30 mouse cellular contexts compared by ENCODE assay signal in genomic region chr11:36887490-36887889, GRCm38 (mm10).
A peak's percentile ranks its signal among the peaks of the same experiment; 100 is the strongest.
DNase-seq lines count a peak whose midpoint lies in the region; ATAC-seq and TF ChIP-seq lines count a peak whose summit lies in the region.
"Had no signal": no experiment of that assay in that cellular context is flagged by ENCODE, and none has a peak within 500 bp of the region (broad histone marks: within the 10 kb centered on the region; RNA-seq: fewer than 3 reads in every experiment).

No protein-coding gene starts in this region.

- H3K27me3 ChIP-seq in kidney, embryonic 14.5 days (ENCODE audit: control insufficient read depth, insufficient read depth, low read length) = no peaks in the 10 kb centered on the region
- no peaks in the 10 kb centered on the region for H3K27me3 ChIP-seq in midbrain, embryonic 15.5 days (replicated peaks)
- H3K27me3 ChIP-seq: embryonic facial prominence, embryonic 15.5 days; hindbrain, embryonic 15.5 days; limb, embryonic 12.5 days; liver, embryonic 15.5 days; neural tube, embryonic 12.5 days had no signal

- no peaks in the 10 kb centered on the region for H3K9me3 ChIP-seq in kidney, embryonic 14.5 days (ENCODE audit: control insufficient read depth, low read length)
- no peaks in the 10 kb centered on the region for H3K9me3 ChIP-seq in midbrain, embryonic 15.5 days
- H3K9me3 ChIP-seq: embryonic facial prominence, embryonic 15.5 days; hindbrain, embryonic 10.5 days; hindbrain, embryonic 15.5 days; limb, embryonic 12.5 days; liver, embryonic 15.5 days; neural tube, embryonic 12.5 days had no signal

- H3K36me3 ChIP-seq in kidney, embryonic 14.5 days (ENCODE audit: control insufficient read depth, insufficient read depth, low read length) = no peaks in the 10 kb centered on the region
- no peaks in the 10 kb centered on the region for H3K36me3 ChIP-seq in midbrain, embryonic 15.5 days (replicated peaks)
- H3K36me3 ChIP-seq: embryonic facial prominence, embryonic 15.5 days; hindbrain, embryonic 10.5 days; hindbrain, embryonic 15.5 days; limb, embryonic 12.5 days; liver, embryonic 15.5 days; neural tube, embryonic 12.5 days had no signal

- WGBS in kidney, embryonic 14.5 days = 52% methylated on average over 7 of the region's 7 CpGs
- WGBS in midbrain, embryonic 15.5 days = 17% methylated on average over 7 of the region's 7 CpGs

- no peak overlapping the region for H3K9ac ChIP-seq in kidney, embryonic 14.5 days (ENCODE audit: low read depth, low read length)
- H3K9ac ChIP-seq in midbrain, embryonic 15.5 days = no peak overlapping the region
- H3K9ac ChIP-seq: embryonic facial prominence, embryonic 15.5 days; hindbrain, embryonic 15.5 days; limb, embryonic 12.5 days; liver, embryonic 15.5 days; lung, embryonic 14.5 days; neural tube, embryonic 12.5 days had no signal

- TF ChIP-seq POLR2A in brain, embryonic 14.5 days (IDR thresholded peaks at IDR 0.05; ENCODE audit: borderline replicate concordance, extremely low read depth, insufficient read depth, insufficient read length, poor library complexity, severe bottlenecking) = no peak

- H3K27ac ChIP-seq in kidney, embryonic 14.5 days (ENCODE audit: low read depth, low read length) = no peak overlapping the region
- H3K27ac ChIP-seq in midbrain, embryonic 15.5 days = peak overlapping the region; percentile 36; the same call in 1 of the 2 replicates
- H3K27ac ChIP-seq: embryonic facial prominence, embryonic 15.5 days; hindbrain, embryonic 10.5 days; hindbrain, embryonic 15.5 days; layer of hippocampus, adult 2 months; left cerebral cortex, adult 2 months; limb, embryonic 12.5 days; liver, embryonic 15.5 days; neural tube, embryonic 12.5 days; stomach, postnatal 0 days had no signal

- peak; percentile 5 for DNase-seq in adrenal gland, postnatal 14 days
- DNase-seq in adrenal gland, postnatal 25 days = no peak
- no peak for DNase-seq in kidney, postnatal 4 days
- DNase-seq in brain, embryonic 14.5 days (ENCODE audit: low read depth) = peak; percentile 82
- DNase-seq in spleen, adult 18-20 months = no peak
- DNase-seq: cerebellum, adult 18-20 months; cerebellum, postnatal 10 days; gastrocnemius, postnatal 14 days; heart, postnatal 14 days; kidney, adult 2 months; kidney, postnatal 14 days; lung, embryonic 14.5 days; lung, postnatal 14 days; right cerebral cortex, adult 18-20 months; thymus, adult 18-20 months; thymus, postnatal 25 days had no signal

- no peak for TF ChIP-seq CTCF in brain, embryonic 14.5 days (IDR thresholded peaks at IDR 0.05; ENCODE audit: borderline replicate concordance, extremely low read depth, insufficient read depth, insufficient read length)

- H3K4me1 ChIP-seq in kidney, embryonic 14.5 days (ENCODE audit: control insufficient read depth, insufficient read depth, low read length) = no peaks in the 10 kb centered on the region
- H3K4me1 ChIP-seq in midbrain, embryonic 15.5 days = peaks cover 29% of the 10 kb centered on the region
- H3K4me1 ChIP-seq: embryonic facial prominence, embryonic 15.5 days; liver, embryonic 15.5 days; neural tube, embryonic 12.5 days had no signal

- ATAC-seq in kidney, embryonic 14.5 days (ENCODE audit: low FRiP score, low TSS enrichment) = peak; percentile 55
- peak; percentile 91 for ATAC-seq in midbrain, embryonic 15.5 days (replicated peaks)
- ATAC-seq: CD4-positive, CD25-positive, alpha-beta regulatory T cell, adult 4 months; inflammation-experienced regulatory T-cells, adult 6 months had no signal

- H3K4me3 ChIP-seq in kidney, embryonic 14.5 days (ENCODE audit: low read length) = no peak overlapping the region
- H3K4me3 ChIP-seq in midbrain, embryonic 15.5 days = no peak overlapping the region
- H3K4me3 ChIP-seq: embryonic facial prominence, embryonic 15.5 days; hindbrain, embryonic 10.5 days; hindbrain, embryonic 15.5 days; layer of hippocampus, adult 2 months; left cerebral cortex, adult 2 months; limb, embryonic 12.5 days; liver, embryonic 15.5 days; myocyte; neural tube, embryonic 12.5 days had no signal

- no peak overlapping the region for H3K4me2 ChIP-seq in kidney, embryonic 14.5 days (replicated peaks; ENCODE audit: low read depth, low read length)
- no peak overlapping the region for H3K4me2 ChIP-seq in midbrain, embryonic 15.5 days
- H3K4me2 ChIP-seq: embryonic facial prominence, embryonic 15.5 days; hindbrain, embryonic 15.5 days; limb, embryonic 12.5 days; liver, embryonic 15.5 days; lung, embryonic 14.5 days; neural tube, embryonic 12.5 days had no signal

Comparison
In these comparisons a context has a peak if more than half of its experiments do, and no peak if none do; other contexts are left out.
1. DNase-seq: peak in adrenal gland, postnatal 14 days (single experiment) and brain, embryonic 14.5 days (single experiment); none in adrenal gland, postnatal 25 days (single experiment), kidney, postnatal 4 days (0 of 2) and spleen, adult 18-20 months (0 of 2).